Mouse (Mus musculus): ENCODE results near the gene Camkk1. TPM values are rescaled to one million over a fixed set of nuclear protein-coding genes. Genes with fewer than 3 reads are reported as not detected.

Camkk1 gene
- polyA plus RNA-seq, 1 experiment from 2014 or later: 6.9 TPM

- 88% methylated on average over 4 of the region's 4 CpGs for WGBS
- H3K9me3 ChIP-seq: no peaks in the 10 kb centered on the region
- H3K4me1 ChIP-seq: no peaks in the 10 kb centered on the region
- no peak overlapping the region for H3K27ac ChIP-seq (replicated peaks)
- H3K36me3 ChIP-seq (replicated peaks): peaks cover 99% of the 10 kb centered on the region
- H3K4me3 ChIP-seq: no peak overlapping the region
- no peak for DNase-seq (ENCODE audit: low spot score)
- no peaks in the 10 kb centered on the region for H3K27me3 ChIP-seq (replicated peaks; ENCODE audit: low read depth, poor library complexity, severe bottlenecking)
These were observed 57.9 kb downstream of the Camkk1 start for GRCm38 (mm10) chr11:73076733-73077132.

- Histone ChIP-seq H3K4me3 (no peak overlapping the region), H3K27me3 (replicated peaks; ENCODE audit: low read depth, poor library complexity, severe bottlenecking) (no peaks in the 10 kb centered on the region), H3K9me3 (no peaks in the 10 kb centered on the region), H3K4me1 (no peaks in the 10 kb centered on the region), H3K27ac (replicated peaks) (no peak overlapping the region), H3K36me3 (replicated peaks) (peaks cover 99% of the 10 kb centered on the region)
- no peak for DNase-seq (ENCODE audit: low spot score)
- 89% methylated on average over 6 of the region's 6 CpGs for WGBS
These were observed 58.5 kb downstream of the Camkk1 start for GRCm38 (mm10) chr11:73077211-73077720.

GRCm38 (mm10) chr11:73078615-73079014, 59.8 kb downstream of the Camkk1 start:
- Histone ChIP-seq H3K27ac (replicated peaks) (no peak overlapping the region), H3K4me1 (no peaks in the 10 kb centered on the region), H3K9me3 (no peaks in the 10 kb centered on the region), H3K4me3 (no peak overlapping the region), H3K27me3 (replicated peaks; ENCODE audit: low read depth, poor library complexity, severe bottlenecking) (no peaks in the 10 kb centered on the region), H3K36me3 (replicated peaks) (peaks cover 94% of the 10 kb centered on the region)
- no peak for DNase-seq (ENCODE audit: low spot score)
- 94% methylated on average over 8 of the region's 8 CpGs for WGBS

GRCm38 (mm10) chr11:73080306-73080705, 61.5 kb downstream of the Camkk1 start:
- Histone ChIP-seq H3K27ac (replicated peaks) (no peak overlapping the region), H3K27me3 (replicated peaks; ENCODE audit: low read depth, poor library complexity, severe bottlenecking) (no peaks in the 10 kb centered on the region), H3K9me3 (no peaks in the 10 kb centered on the region), H3K4me3 (no peak overlapping the region), H3K36me3 (replicated peaks) (peaks cover 92% of the 10 kb centered on the region), H3K4me1 (peaks cover 14% of the 10 kb centered on the region)
- no peak for DNase-seq (ENCODE audit: low spot score)
- 89% methylated on average over 3 of the region's 3 CpGs for WGBS

- WGBS: 59% methylated on average over 6 of the region's 6 CpGs
- H3K36me3 ChIP-seq (replicated peaks): peaks cover 60% of the 10 kb centered on the region
- DNase-seq (ENCODE audit: low spot score): peak; percentile 57
- no peak overlapping the region for H3K27ac ChIP-seq (replicated peaks)
- H3K4me1 ChIP-seq: peaks cover 31% of the 10 kb centered on the region
- H3K9me3 ChIP-seq: no peaks in the 10 kb centered on the region
- no peaks in the 10 kb centered on the region for H3K27me3 ChIP-seq (replicated peaks; ENCODE audit: low read depth, poor library complexity, severe bottlenecking)
- no peak overlapping the region for H3K4me3 ChIP-seq
These were observed 65.5 kb downstream of the Camkk1 start for GRCm38 (mm10) chr11:73084303-73084702.

- Histone ChIP-seq H3K4me1 (peaks cover 31% of the 10 kb centered on the region), H3K27ac (replicated peaks) (no peak overlapping the region), H3K9me3 (no peaks in the 10 kb centered on the region), H3K4me3 (no peak overlapping the region), H3K36me3 (replicated peaks) (peaks cover 55% of the 10 kb centered on the region), H3K27me3 (replicated peaks; ENCODE audit: low read depth, poor library complexity, severe bottlenecking) (no peaks in the 10 kb centered on the region)
- no peak for DNase-seq (ENCODE audit: low spot score)
- 86% methylated on average over 10 of the region's 10 CpGs for WGBS
These were observed 66.0 kb downstream of the Camkk1 start for GRCm38 (mm10) chr11:73084804-73085231.

GRCm38 (mm10) chr11:73085391-73085790, 66.6 kb downstream of the Camkk1 start:
- Histone ChIP-seq H3K4me3 (no peak overlapping the region), H3K9me3 (no peaks in the 10 kb centered on the region), H3K4me1 (peaks cover 31% of the 10 kb centered on the region), H3K27me3 (replicated peaks; ENCODE audit: low read depth, poor library complexity, severe bottlenecking) (no peaks in the 10 kb centered on the region), H3K27ac (replicated peaks) (no peak overlapping the region), H3K36me3 (replicated peaks) (peaks cover 49% of the 10 kb centered on the region)
- 74% methylated on average over 7 of the region's 7 CpGs for WGBS
- no peak for DNase-seq (ENCODE audit: low spot score)

- Histone ChIP-seq H3K27ac (replicated peaks) (peak overlapping the region; percentile 16), H3K4me1 (peaks cover 31% of the 10 kb centered on the region), H3K4me3 (no peak overlapping the region), H3K27me3 (replicated peaks; ENCODE audit: low read depth, poor library complexity, severe bottlenecking) (no peaks in the 10 kb centered on the region), H3K9me3 (no peaks in the 10 kb centered on the region), H3K36me3 (replicated peaks) (peaks cover 25% of the 10 kb centered on the region)
- no peak for DNase-seq (ENCODE audit: low spot score)
- 66% methylated on average over 6 of the region's 6 CpGs for WGBS
These were observed 69.1 kb downstream of the Camkk1 start for GRCm38 (mm10) chr11:73087700-73088480.

- Histone ChIP-seq H3K9me3 (no peaks in the 10 kb centered on the region), H3K36me3 (replicated peaks) (peaks cover 7% of the 10 kb centered on the region; the same call in 1 of the 2 replicates), H3K4me3 (no peak within 1 kb of the TSS), H3K27me3 (replicated peaks; ENCODE audit: low read depth, poor library complexity, severe bottlenecking) (no peaks in the 10 kb centered on the region), H3K27ac (replicated peaks) (no peak within 1 kb of the TSS), H3K4me1 (peaks cover 17% of the 10 kb centered on the region)
- 79% methylated on average over 4 of the region's 4 CpGs for WGBS
- no peak for DNase-seq (ENCODE audit: low spot score)
These were observed 71.5 kb downstream of the Camkk1 start, which contains the start of gene Itgae for GRCm38 (mm10) chr11:73090283-73090682. Itgae (plus strand) TSS chr11:73090583.

- no peak for DNase-seq (ENCODE audit: low spot score)
- H3K9me3 ChIP-seq: no peaks in the 10 kb centered on the region
- H3K27me3 ChIP-seq (replicated peaks; ENCODE audit: low read depth, poor library complexity, severe bottlenecking): no peaks in the 10 kb centered on the region
- H3K4me3 ChIP-seq: no peak overlapping the region
- H3K4me1 ChIP-seq: peaks cover 15% of the 10 kb centered on the region
- 88% methylated on average over 2 of the region's 2 CpGs for WGBS
- peaks cover 5% of the 10 kb centered on the region; the same call in 1 of the 2 replicates for H3K36me3 ChIP-seq (replicated peaks)
- no peak overlapping the region for H3K27ac ChIP-seq (replicated peaks)
These were observed 72.0 kb downstream of the Camkk1 start for GRCm38 (mm10) chr11:73090826-73091225.

Other genes with a start within 250 kb of the Camkk1 start
- 3.9 and 4.5 TPM in 2 replicates for gene Cyb5d2, start 222.9 kb upstream of the Camkk1 start, polyA plus RNA-seq (2016; fragmentation: Nextera tagmentation; extraction: Ambion mirVana)
- 6.4 and 7.1 TPM in 2 replicates for gene Zzef1, start 222.8 kb upstream of the Camkk1 start, polyA plus RNA-seq (2016; fragmentation: Nextera tagmentation; extraction: Ambion mirVana)
- gene Atp2a3, start 57.8 kb upstream of the Camkk1 start, polyA plus RNA-seq (2016; fragmentation: Nextera tagmentation; extraction: Ambion mirVana): 1.3 and 1.4 TPM in 2 replicates
- 0.79 and 1.0 TPM in 2 replicates for gene P2rx1, start 19.9 kb upstream of the Camkk1 start, polyA plus RNA-seq (2016; fragmentation: Nextera tagmentation; extraction: Ambion mirVana)
- 13.7 and 13.8 TPM in 2 replicates for gene Ncbp3, start 28.8 kb downstream of the Camkk1 start, polyA plus RNA-seq (2016; fragmentation: Nextera tagmentation; extraction: Ambion mirVana)
- 0.45 and 0.52 TPM in 2 replicates for gene Itgae, start 71.6 kb downstream of the Camkk1 start, polyA plus RNA-seq (2016; fragmentation: Nextera tagmentation; extraction: Ambion mirVana)
- gene Haspin, start 119.3 kb downstream of the Camkk1 start, polyA plus RNA-seq (2016; fragmentation: Nextera tagmentation; extraction: Ambion mirVana): 25.0 and 26.3 TPM in 2 replicates
- gene P2rx5, start 141.4 kb downstream of the Camkk1 start, polyA plus RNA-seq (2016; fragmentation: Nextera tagmentation; extraction: Ambion mirVana): 0.10 and 0.18 TPM in 2 replicates
- gene Emc6, start 158.0 kb downstream of the Camkk1 start, polyA plus RNA-seq (2016; fragmentation: Nextera tagmentation; extraction: Ambion mirVana): 122 and 123 TPM in 2 replicates
- gene Tax1bp3, start 158.1 kb downstream of the Camkk1 start, polyA plus RNA-seq (2016; fragmentation: Nextera tagmentation; extraction: Ambion mirVana): 189 and 206 TPM in 2 replicates
- 17.4 and 18.4 TPM in 2 replicates for gene Ctns, start 180.0 kb downstream of the Camkk1 start, polyA plus RNA-seq (2016; fragmentation: Nextera tagmentation; extraction: Ambion mirVana)
- gene Shpk, start 180.5 kb downstream of the Camkk1 start, polyA plus RNA-seq (2016; fragmentation: Nextera tagmentation; extraction: Ambion mirVana): 0.49 and 0.86 TPM in 2 replicates
- gene Trpv1, start 215.3 kb downstream of the Camkk1 start, polyA plus RNA-seq (2016; fragmentation: Nextera tagmentation; extraction: Ambion mirVana): 0.10 TPM in 1 of 2 replicates, not detected in the other
- gene Trpv3, start 248.4 kb downstream of the Camkk1 start, polyA plus RNA-seq (2016; fragmentation: Nextera tagmentation; extraction: Ambion mirVana): 0.04 TPM in 1 of 2 replicates, not detected in the other